Mouse (Mus musculus) adrenal gland, adult (tissue): ENCODE results near the gene Dnah17.

ENCODE experiments used
- DNase-seq, 2 experiments: peaks; one replicate each; pipeline ENCODE4 v3.0.0; 2022 to 2023; ENCODE audit warnings: low spot score in 1 of 2; ENCODE audit not compliant: inconsistent age in 2 of 2

Gene Dnah17

GRCm38 (mm10) chr11:117974327-117975125, 155.9 kb downstream of the Dnah17 start:
- peak; percentile 35 to 72 for DNase-seq

- peak in 1 of 2 experiments; percentile 58 for DNase-seq
These were observed 156.9 kb downstream of the Dnah17 start for GRCm38 (mm10) chr11:117973569-117973968.

- peak in 1 of 2 experiments; percentile 63 for DNase-seq
These were observed 157.5 kb downstream of the Dnah17 start for GRCm38 (mm10) chr11:117972656-117973558.
